Mouse (Mus musculus) left cerebral cortex, adult 2 months (tissue): ENCODE results near the gene Adgrl3. TPM values are rescaled to one million over a fixed set of nuclear protein-coding genes. Genes with fewer than 3 reads are reported as not detected.
"Not testable (repeated sequence)": the region's sequence is repeated elsewhere in the genome, so short reads cannot be mapped to it uniquely, and the experiment has no call there.

Experiments
- DNase-seq, 2 experiments: peaks; one replicate each; pipeline ENCODE4 v3.0.0; 2021 to 2022; ENCODE audit warnings: low spot score in 2 of 2, mixed read lengths in 1 of 2; ENCODE audit errors: extremely low spot score in 1 of 2
- H3K27ac ChIP-seq: fragments of 200-600 bp; 2 replicates; pipeline ENCODE4 v1.8.1; 2022
- H3K4me3 ChIP-seq: fragments of 200-600 bp; 2 replicates; pipeline ENCODE4 v1.8.1; 2022
- CTCF ChIP-seq: fragments of 200-600 bp; IDR thresholded peaks from 2 replicates; pipeline ENCODE4 v1.8.1; 2022; ENCODE audit warnings: antibody characterized with exemption, mild to moderate bottlenecking, moderate library complexity
- intact Hi-C: fragments of 180-260 bp; cut with DNase I; formaldehyde crosslinking; loops from one replicate; pipeline ENCODE4 v1.15.1; 2025
- total RNA-seq, 2 experiments: library from RNA; stranded (reverse); gene quantifications; 2 replicates each; pipeline ENCODE4 v1.2.3; 2021

The Adgrl3 gene
- total RNA-seq, 2 experiments from 2014 or later = 219 to 231 TPM

DNA sequence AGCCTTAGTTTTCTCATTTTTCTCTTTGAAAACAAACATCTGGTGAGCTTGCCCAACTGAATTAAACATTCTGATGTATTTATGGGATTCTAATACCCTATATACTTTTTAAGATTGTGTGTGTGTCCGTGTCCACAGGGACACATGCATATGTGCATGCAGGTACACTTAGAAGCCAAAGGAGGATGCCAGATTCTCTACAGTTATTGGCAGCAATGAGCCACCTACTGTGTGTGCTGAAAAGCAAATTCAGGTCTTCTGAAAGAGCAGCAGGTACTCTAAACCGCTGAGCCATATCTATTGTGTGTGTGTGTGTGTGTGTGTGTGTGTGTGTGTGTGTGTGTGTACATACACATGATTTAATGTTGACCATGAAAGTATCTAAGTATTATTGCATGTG, 505.4 kb downstream of the Adgrl3 start:
- no peak for TF ChIP-seq CTCF
- DNase-seq = no peak
- no peak overlapping the region for H3K4me3 ChIP-seq
- no peak overlapping the region for H3K27ac ChIP-seq
- intact Hi-C loops = loop anchor here (10.0 kb wide), 1 partner anchor 501 kb away; the partner anchor contains the start of gene Adgrl3

DNA sequence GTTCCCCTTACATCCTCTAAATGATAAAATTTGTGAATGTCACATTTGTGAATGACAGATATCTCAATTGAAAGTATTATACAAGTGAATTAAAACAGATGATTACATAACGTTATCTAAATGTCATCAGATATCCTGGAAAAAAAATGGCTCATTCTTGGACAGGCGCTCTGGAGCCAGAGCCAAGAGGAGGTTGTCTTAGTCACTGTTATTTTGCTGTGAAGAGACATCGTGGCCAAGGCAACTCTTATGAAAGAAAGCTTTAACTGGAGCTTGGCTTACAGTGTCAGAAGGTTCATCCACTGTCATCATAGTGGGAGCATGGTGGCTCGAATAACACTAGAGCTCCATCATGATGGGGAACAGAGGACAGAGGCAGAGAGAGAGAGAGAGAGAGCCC, 511.7 kb downstream of the Adgrl3 start:
- intact Hi-C loops = no loop called here
- Histone ChIP-seq H3K27ac (no peak overlapping the region), H3K4me3 (no peak overlapping the region)
- TF ChIP-seq CTCF = no peak
- no peak for DNase-seq

DNA sequence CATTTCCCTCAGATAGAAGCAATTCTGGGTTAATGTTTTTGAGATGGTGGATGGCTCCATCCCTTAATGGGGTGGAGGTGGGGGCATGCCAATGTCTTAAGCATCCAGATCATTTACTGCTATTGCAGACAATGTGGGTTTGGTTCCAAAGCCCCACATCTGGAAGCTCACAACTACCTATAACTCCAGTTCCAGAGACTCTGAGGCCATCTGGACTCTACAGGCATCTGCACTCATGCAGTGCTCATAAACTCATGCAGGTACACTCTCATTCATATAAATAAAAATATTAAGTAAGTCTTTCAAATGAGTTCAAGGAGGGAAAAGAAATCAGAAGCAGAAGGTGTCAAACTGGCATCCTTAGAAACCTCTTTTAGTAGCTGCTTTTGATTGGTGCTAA, 530.3 kb downstream of the Adgrl3 start:
- TF ChIP-seq CTCF = no peak
- intact Hi-C loops = no loop called here
- no peak for DNase-seq
- Histone ChIP-seq H3K27ac (no peak overlapping the region), H3K4me3 (no peak overlapping the region)

DNA sequence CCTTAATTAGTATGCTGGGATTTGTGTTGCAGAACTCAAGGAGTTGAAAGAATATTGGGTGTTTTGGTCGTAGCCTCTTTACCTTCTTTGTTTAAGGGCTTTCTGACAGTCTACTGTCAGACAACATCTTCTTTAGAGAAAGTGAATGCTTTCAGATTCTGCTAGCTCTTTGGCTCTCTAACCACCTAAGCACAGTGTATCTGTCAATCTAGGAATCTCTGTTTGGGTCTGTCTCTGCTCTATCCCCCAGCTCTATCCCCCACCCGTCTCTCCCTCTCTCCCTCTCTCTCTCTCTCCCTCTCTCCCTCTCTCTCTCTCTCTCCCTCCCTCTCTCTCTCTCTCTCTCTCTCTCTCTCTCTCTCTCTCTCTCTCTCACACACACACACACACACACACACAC, 535.2 kb downstream of the Adgrl3 start:
- H3K4me3 ChIP-seq, intact Hi-C loops, DNase-seq, H3K27ac ChIP-seq: not testable (repeated sequence)

DNA sequence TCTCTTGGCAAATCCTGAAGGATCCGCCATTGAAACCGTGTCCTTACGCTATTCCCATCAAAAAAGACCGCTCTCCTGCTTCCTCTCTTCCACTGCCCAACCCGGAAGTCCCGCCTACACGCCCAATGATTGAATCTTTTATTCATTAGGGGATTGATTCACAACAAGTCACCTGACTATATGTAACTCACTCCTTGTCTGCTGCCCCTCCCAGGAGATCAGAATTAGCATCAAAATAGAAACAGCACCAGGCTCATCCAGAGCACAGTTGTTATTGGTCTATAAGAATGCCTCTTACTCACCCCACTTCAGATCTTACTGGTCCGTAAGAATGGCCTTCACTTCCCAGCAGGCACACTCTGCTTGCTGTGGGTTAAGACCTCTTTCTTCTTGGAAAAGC, 536.1 kb downstream of the Adgrl3 start:
- Histone ChIP-seq H3K27ac (no peak overlapping the region), H3K4me3 (no peak overlapping the region)
- intact Hi-C loops = no loop called here
- no peak for TF ChIP-seq CTCF
- no peak for DNase-seq

DNA sequence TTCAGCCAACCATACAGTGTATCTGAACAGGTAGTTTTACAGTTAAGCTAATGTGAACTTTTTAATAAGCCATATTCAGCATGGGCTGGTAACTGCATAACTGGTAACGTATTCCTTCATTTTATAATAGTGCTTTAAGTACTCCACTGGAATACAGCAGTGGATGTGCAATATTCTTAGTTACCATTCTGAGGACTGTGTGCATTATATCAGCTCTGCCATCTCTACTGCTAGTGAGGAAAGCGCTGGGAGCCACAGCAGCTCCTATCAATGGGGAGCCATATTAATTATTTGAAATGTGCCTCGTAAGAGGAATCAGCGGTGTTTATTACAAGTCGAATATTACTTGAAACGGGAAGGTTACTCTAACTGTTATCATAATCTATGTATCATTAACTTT, 539.0 kb downstream of the Adgrl3 start:
- intact Hi-C loops = no loop called here

DNA sequence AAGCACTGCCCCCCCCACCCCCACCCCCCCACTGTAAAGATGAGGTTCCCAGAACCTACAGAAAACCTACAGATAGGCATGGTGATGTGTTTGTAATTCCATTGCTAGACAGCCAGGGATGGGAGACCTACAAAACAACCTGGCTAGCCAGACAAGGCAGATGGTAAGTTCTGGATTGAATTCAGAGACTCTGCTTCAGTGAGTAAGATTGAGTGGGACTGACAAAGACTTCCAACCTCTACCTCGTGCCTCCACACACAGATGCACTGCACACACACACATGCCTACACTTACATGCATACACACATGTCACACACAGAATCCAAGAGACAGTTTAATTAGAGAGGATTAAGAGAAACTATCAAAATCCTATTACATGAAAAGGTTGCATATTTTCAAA, 544.4 kb downstream of the Adgrl3 start:
- TF ChIP-seq CTCF = no peak
- Histone ChIP-seq H3K27ac (no peak overlapping the region), H3K4me3 (no peak overlapping the region)
- no peak for DNase-seq
- intact Hi-C loops = no loop called here

More for the DNA sequence above, 539.0 kb downstream of the Adgrl3 start:
- TF ChIP-seq CTCF = no peak
- Histone ChIP-seq H3K4me3 (no peak overlapping the region), H3K27ac (no peak overlapping the region)
- no peak for DNase-seq

DNA sequence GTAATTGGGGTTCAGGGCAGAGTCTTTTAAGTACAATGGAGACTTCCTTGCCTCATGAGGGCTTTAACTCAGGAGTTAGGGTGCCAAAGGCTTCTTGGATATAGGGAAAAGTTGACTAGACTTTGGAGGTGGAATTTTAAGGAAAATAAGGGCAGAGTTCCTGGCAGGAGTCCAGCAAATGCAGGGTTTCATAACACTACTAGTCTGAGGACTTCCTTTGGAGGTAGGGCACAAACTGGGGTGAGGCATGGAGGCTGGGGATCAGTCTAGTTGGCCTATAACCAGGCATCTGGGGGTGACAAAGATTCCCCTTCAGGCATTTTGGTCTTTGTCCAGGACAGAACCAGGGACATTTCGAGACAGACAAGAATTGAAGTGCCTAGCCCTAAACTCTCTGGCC, 546.6 kb downstream of the Adgrl3 start:
- Histone ChIP-seq H3K4me3 (no peak overlapping the region), H3K27ac (no peak overlapping the region)
- intact Hi-C loops = no loop called here
- DNase-seq = no peak
- no peak for TF ChIP-seq CTCF

DNA sequence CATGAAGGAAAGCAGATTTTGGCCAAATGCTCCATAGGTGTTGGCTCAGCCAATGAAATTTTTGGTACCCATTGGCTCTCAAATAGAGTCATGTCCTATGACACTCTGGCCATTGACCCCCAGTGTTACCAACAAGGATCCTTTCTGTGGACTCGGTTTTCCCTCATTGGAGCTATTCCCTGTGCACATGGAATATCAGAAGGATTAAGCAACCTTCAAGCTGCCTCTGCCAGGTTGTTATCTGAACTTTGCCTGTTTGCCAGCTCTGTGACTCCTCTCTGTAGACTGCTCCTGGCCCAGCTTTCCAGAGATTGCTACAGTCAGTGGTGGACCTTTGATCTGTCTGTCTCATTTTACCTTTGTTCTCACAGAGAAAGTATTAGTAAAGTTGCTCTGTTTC, 548.8 kb downstream of the Adgrl3 start:
- no peak overlapping the region for H3K4me3 ChIP-seq
- no peak overlapping the region for H3K27ac ChIP-seq
- DNase-seq = no peak
- intact Hi-C loops = no loop called here
- TF ChIP-seq CTCF = no peak

DNA sequence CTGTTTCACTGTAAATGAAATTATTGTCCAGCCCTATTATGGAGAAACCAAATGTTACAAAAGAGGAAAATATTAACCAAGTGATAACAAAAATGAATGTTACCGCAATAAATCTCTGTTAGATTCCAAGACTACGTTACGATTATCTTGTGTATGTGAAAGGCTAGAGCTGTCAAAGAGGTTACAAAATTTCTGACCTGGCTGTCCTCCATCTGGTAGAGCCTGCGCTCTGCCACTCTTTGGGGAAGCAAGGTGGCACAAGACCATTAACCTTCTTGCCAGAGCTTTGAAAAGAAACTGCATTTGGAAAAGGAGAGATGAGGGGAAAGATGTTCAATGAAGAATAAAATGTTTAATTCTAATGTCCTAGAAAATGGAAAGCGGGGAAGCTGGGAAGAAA, 562.9 kb downstream of the Adgrl3 start:
- Histone ChIP-seq H3K27ac (no peak overlapping the region), H3K4me3 (no peak overlapping the region)
- DNase-seq = no peak
- TF ChIP-seq CTCF = no peak
- intact Hi-C loops = no loop called here

DNA sequence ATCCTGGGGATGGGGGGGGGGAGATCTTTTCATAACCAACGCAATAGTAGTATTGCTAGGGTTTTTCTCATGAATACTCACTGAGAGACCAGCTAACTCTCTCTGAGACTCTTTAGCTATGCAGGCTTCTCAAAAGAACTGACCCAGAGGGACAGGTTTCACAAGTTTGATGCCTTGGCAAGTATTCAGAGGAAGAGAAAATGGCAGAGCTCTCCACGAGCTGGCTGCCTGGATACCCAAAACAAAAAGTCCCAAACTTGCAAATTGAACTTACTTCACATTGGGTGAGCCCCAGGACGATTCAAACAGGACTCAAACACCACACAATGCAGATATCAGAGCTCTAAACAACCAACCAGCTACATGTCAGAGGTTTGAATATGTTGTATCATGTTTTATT, 563.5 kb downstream of the Adgrl3 start:
- H3K27ac ChIP-seq = no peak overlapping the region
- intact Hi-C loops = no loop called here
- DNase-seq = no peak
- H3K4me3 ChIP-seq = no peak overlapping the region
- TF ChIP-seq CTCF = no peak

DNA sequence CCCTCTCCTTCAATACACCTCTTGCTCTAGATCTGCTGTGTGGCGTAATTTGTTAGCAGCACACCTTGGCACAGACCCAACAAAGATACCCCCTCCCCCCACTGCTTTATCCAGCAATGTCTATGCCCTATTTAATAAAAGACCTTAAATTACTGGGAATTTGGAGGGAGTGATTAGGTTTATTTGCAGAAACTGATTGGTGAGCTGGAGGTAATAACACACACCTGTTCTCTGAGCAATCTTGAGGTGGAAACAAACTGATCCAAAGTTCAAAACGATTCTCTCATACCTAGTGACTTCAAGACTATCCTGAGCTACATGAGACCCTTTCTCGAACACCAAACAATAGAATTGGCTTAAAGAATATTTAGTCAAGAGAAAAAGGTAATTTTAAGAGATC, 565.0 kb downstream of the Adgrl3 start:
- Histone ChIP-seq H3K27ac (no peak overlapping the region), H3K4me3 (no peak overlapping the region)
- intact Hi-C loops = no loop called here
- no peak for TF ChIP-seq CTCF
- DNase-seq = no peak

DNA sequence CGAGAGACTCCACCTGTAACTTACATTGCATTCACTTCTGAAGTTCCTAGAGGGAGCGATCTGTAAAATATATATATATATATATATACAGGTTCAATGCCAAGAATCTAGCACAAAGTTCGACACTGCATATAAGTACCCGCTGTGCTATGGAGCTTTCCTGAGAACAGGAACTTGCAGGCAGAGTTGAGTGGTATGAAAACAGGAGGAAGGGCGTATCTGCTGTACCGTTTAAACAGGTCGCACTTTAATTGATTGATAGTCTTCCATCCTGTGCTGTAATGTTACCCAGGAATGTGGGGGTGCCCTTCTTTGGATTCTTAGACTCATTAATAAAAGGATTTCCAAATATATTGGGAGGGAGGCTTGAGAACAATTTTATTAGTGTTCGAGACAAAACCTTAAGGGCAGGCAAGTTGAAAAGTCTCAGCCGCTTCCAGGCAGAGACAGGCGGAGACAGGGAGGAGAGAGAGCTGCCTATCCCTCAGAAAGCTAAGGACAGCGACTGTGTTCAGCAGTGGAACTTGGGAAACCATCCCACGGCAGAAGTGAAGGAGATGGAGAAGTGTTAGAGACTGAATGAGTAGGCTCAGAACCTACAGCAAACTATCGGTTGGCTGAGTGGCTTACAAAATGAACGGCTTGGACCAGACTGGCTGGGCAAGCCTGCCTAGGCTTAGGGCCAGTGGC, 570.2 kb downstream of the Adgrl3 start:
- intact Hi-C loops = no loop called here
- no peak overlapping the region for H3K27ac ChIP-seq
- DNase-seq = no peak
- H3K4me3 ChIP-seq = no peak overlapping the region
- no peak for TF ChIP-seq CTCF

DNA sequence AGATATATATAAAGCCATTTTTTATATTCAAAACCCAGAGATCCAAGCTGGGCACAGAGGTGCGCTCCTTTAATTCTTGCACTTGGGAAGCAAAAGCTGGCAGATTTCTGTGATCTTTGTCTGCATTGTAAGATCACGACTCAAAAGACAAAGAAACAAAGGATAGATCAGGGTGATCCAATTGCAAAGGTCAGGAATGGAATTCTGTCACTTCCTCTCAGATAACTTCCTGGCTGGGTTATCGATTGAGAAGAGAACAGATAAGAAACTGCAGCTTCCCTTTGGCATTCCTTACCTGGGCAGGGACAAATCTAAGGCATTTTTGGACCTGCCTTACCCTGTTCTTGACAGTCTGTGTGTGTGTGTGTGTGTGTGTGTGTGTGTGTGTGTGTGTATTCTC, 571.5 kb downstream of the Adgrl3 start:
- no peak for TF ChIP-seq CTCF
- no peak for DNase-seq
- intact Hi-C loops = no loop called here
- Histone ChIP-seq H3K27ac (no peak overlapping the region), H3K4me3 (no peak overlapping the region)
